In the genomic region with DNA sequence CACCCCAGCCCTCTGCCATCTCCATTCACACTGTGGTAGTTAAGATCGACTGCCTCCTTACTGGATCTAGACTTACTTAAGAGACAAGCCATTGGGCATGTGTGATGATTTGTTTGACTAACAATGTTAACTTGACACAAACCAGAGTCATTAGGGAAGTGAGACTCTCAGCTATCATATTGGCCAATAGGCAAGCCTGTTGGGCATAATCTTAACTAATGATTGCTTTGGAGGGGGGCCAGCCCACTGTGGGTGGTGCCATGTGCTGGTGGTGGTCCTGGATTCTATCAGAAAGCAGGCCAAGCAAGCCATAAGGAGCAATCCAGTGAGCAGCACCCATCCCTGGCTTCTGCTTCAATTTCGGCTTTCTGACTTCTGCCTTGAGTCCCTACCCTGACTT, we compare ENCODE assay signal across 22 mouse cellular contexts.
DNase-seq lines count a peak whose midpoint lies in the region; ATAC-seq and TF ChIP-seq lines count a peak whose summit lies in the region.
"Had no signal": no experiment of that assay in that cellular context is flagged by ENCODE, and none has a peak within 500 bp of the region (broad histone marks: within the 10 kb centered on the region; RNA-seq: fewer than 3 reads in every experiment).

No protein-coding gene starts in this region.

- 88% methylated on average over 2 of the region's 2 CpGs for WGBS in embryonic facial prominence, embryonic 10.5 days

- DNase-seq in heart, adult 11 months = peak; percentile 53
- DNase-seq in heart, adult 18-20 months = no peak
- no peak for DNase-seq in gastrocnemius, adult 2 months
- DNase-seq in left cerebral cortex, adult 18-20 months (ENCODE audit: low spot score in 2 of 2) = no peak
- no peak for DNase-seq in embryonic facial prominence, embryonic 10.5 days (ENCODE audit: low spot score)
- DNase-seq: adrenal gland, adult 2 months; adrenal gland, adult 8-10 months; adrenal gland, postnatal 10 days; adrenal gland, postnatal 14 days; adrenal gland, postnatal 25 days; adrenal gland, postnatal 36 days; B cell, adult 2 months; cerebellum, adult 11 months; cerebellum, adult 11-12 months had no signal

- no peaks in the 10 kb centered on the region for H3K9me3 ChIP-seq in embryonic facial prominence, embryonic 10.5 days

- ATAC-seq in granulocyte monocyte progenitor cell, adult 5-6 weeks (replicated peaks; ENCODE audit: poor library complexity, severe bottlenecking) = peak; percentile 53
- ATAC-seq in megakaryocyte, adult 5-6 weeks (ENCODE audit: poor library complexity, severe bottlenecking) = peak; percentile 47
- peak; percentile 30 for ATAC-seq in megakaryocyte progenitor cell, adult 5-6 weeks (replicated peaks; ENCODE audit: poor library complexity)
- ATAC-seq: activated CD4-positive, CD25-positive, alpha-beta regulatory T cell, adult 4 months; CD4-positive, CD25-positive, alpha-beta regulatory T cell, adult 4 months; Patski had no signal

- H3K4me3 ChIP-seq in gastrocnemius, adult 2 months = no peak overlapping the region
- no peak overlapping the region for H3K4me3 ChIP-seq in embryonic facial prominence, embryonic 10.5 days

- no peak for TF ChIP-seq CTCF in gastrocnemius, adult 2 months (IDR thresholded peaks at IDR 0.05)

- intact Hi-C loops in gastrocnemius, adult 2 months (cut with DNase I) = no loop called here

- H3K27me3 ChIP-seq in embryonic facial prominence, embryonic 10.5 days (replicated peaks; ENCODE audit: low read depth, poor library complexity, severe bottlenecking) = no peaks in the 10 kb centered on the region
- H3K27me3 ChIP-seq: CH12.LX, Patski had no signal

- peaks cover 19% of the 10 kb centered on the region for H3K4me1 ChIP-seq in embryonic facial prominence, embryonic 10.5 days

- no peak overlapping the region for H3K27ac ChIP-seq in gastrocnemius, adult 2 months
- no peak overlapping the region for H3K27ac ChIP-seq in embryonic facial prominence, embryonic 10.5 days (replicated peaks)

- no peaks in the 10 kb centered on the region for H3K36me3 ChIP-seq in embryonic facial prominence, embryonic 10.5 days (replicated peaks)
- H3K36me3 ChIP-seq: G1E had no signal
